Mouse (Mus musculus) erythroblast, embryonic 14.5 days (primary cell): ENCODE data around the gene Gpr137.

Experiments
- GATA1 ChIP-seq: IDR thresholded peaks from 2 replicates; pipeline ENCODE4 v1.6.1; 2012; ENCODE audit warnings: low read length, inconsistent platforms, mixed read lengths
- TAL1 ChIP-seq: IDR thresholded peaks from 3 replicates; pipeline ENCODE4 v1.6.1; 2012; ENCODE audit warnings: low read length, inconsistent platforms, mixed read lengths

DNA sequence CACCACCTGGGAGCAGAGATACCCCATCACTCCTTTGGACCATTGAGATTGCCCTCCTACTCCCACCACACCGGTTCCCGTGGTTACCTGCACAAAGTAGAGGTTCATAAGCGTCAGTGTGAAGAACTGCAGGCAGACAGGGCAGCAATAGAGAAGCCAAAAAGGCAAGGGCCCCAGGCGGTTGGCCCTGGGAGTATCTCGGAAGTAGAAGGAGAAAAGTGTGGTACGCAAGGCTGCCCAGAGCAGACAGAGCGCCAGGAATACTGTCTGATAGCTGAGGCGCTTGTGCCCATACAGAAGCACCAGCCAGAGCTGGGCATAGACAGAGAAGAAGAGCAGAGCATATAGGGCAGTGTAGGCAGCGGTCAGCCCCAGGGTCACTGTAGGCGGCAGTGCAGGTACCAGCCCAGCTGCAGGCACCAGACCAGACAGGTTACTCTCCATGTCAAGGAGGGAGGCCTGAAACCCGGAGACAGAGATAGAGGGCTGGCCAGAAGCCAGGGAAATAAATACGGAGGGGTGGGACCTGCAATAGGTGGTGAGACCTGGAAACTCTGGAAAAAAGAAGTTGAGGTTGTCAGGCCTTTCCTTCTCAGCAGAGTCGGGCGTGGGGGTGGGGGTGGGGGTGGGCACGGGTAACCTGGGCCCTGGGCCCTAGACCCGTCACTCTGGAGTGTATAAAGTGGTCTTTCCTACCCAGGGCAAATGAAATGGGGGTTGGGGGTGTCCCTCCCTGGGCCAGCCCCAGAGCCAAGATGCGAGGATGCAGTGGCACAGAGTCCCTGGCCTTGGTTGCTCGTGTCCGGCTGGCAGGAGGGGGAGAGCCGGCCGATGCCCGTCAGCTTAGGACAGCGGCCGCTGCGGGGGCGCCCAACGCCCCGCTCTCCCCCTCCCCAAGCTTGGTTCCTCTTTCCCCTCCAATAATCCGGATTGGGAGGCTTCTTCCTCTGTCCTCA, 1.6 kb downstream of the Gpr137 start:
- TF ChIP-seq TAL1 (no peak), GATA1 (no peak)
